Mouse (Mus musculus): Measurements from ENCODE around the gene Tpra1. TPM values are rescaled to one million over a fixed set of nuclear protein-coding genes. Genes with fewer than 3 reads are reported as not detected.

Tpra1 gene
- polyA plus RNA-seq (2015; fragmentation: Nextera tagmentation; extraction: Ambion mirVana), result 88.1 and 91.7 TPM in 2 replicates

DNA sequence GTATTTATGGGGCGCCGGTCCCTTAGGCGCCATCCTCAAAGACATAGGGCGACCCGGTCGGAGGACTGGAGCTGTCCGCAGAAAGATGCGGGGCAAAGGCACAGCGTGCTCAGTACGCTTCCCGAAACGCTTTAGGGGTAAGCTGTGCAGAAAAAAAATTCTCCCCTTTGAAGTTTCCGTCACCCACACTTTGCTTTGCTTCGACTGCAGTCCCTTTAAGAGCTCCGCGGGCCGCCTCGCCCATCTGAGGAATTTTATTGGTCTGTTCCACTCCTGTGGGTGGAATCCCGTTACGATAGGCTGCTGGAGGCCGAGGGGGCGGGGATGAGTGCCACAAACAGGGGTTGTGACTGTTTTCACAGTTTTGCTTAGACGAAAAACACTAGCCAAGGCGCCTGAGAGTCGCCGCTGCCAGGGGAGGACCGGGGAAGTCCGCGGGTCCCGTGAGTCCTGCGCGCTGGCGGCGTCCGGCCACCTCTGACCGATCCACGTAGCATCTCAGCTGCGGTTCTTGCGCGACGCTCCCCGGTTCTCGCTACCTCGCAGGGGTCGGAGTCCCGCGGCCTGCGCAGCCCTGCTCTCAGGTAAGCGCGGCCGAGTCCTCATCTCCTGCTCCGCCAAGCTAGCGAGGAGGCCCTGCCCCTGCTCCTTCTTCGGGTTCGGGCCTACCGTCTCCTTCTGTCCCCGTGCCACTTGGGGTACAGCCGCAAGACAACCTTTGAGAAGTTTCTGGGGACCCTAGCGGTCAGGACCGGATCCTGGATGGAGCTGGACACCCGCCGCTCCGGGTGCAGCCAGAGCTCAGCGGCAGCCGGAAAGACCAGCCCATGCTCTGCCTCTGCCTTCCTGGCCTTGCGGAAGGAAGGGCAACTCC lies at the start of gene Tpra1:
TSS of gene Tpra1 (plus strand) at position 305 of the 874 bp plus-strand sequence.
- H3K36me3 ChIP-seq, result no peaks in the 10 kb centered on the region
- peak within 1 kb of the TSS; percentile 77 for H3K4me3 ChIP-seq (replicated peaks)
- peak; percentile 91 for ATAC-seq (ENCODE audit: low FRiP score)
- H3K9me3 ChIP-seq (replicated peaks), result no peaks in the 10 kb centered on the region
- H3K4me1 ChIP-seq, result peaks cover 55% of the 10 kb centered on the region
- H3K27me3 ChIP-seq (replicated peaks), result no peaks in the 10 kb centered on the region
- peak within 1 kb of the TSS; percentile 77 for H3K9ac ChIP-seq (replicated peaks)
- H3K27ac ChIP-seq (replicated peaks), result peak within 1 kb of the TSS; percentile 92
- under 1% methylated on average over 66 of the region's 66 CpGs for WGBS
- H3K4me2 ChIP-seq, result peak within 1 kb of the TSS; percentile 99

DNA sequence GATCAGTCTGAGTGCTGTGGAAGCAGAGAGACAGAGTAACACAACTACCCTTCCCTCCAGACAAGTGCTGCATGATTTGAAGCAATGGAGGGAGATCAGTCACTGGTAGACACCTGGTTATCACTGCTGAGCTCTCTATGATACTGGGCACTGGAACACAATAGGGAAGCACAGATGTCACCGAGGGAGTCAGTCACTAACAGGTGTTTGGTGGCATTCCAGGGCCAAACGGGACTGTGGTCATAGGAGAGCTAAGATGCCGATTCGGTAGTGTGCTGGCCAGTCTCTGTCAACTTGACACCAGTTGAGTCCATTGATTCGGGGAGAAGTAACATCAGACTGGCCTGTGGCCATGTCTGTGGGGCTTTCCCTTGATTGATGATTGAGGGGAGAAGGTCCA lies 47.5 kb upstream of the Tpra1 start:
- ATAC-seq (ENCODE audit: low FRiP score), result no peak
- no peaks in the 10 kb centered on the region for H3K27me3 ChIP-seq (replicated peaks)
- peaks cover 59% of the 10 kb centered on the region for H3K36me3 ChIP-seq
- peaks cover 18% of the 10 kb centered on the region for H3K4me1 ChIP-seq
- H3K27ac ChIP-seq (replicated peaks), result no peak overlapping the region
- no peak overlapping the region for H3K4me3 ChIP-seq (replicated peaks)
- WGBS, result 82% methylated on average over 5 of the region's 5 CpGs
- no peak overlapping the region for H3K9ac ChIP-seq (replicated peaks)
- H3K4me2 ChIP-seq, result no peak overlapping the region
- H3K9me3 ChIP-seq (replicated peaks), result no peaks in the 10 kb centered on the region

GRCm38 (mm10) chr6:88855636-88856035 lies 46.4 kb upstream of the Tpra1 start:
- Histone ChIP-seq H3K4me2 (no peak overlapping the region), H3K36me3 (peaks cover 63% of the 10 kb centered on the region), H3K27ac (replicated peaks) (no peak overlapping the region), H3K4me3 (replicated peaks) (no peak overlapping the region), H3K4me1 (peaks cover 18% of the 10 kb centered on the region), H3K9ac (replicated peaks) (no peak overlapping the region), H3K27me3 (replicated peaks) (no peaks in the 10 kb centered on the region), H3K9me3 (replicated peaks) (no peaks in the 10 kb centered on the region)
- ATAC-seq (ENCODE audit: low FRiP score), result no peak
- WGBS, result 19% methylated on average over 5 of the region's 5 CpGs

GRCm38 (mm10) chr6:88857249-88857648 lies 44.8 kb upstream of the Tpra1 start:
- 40% methylated on average over 9 of the region's 9 CpGs for WGBS
- H3K36me3 ChIP-seq, result peaks cover 67% of the 10 kb centered on the region

DNA sequence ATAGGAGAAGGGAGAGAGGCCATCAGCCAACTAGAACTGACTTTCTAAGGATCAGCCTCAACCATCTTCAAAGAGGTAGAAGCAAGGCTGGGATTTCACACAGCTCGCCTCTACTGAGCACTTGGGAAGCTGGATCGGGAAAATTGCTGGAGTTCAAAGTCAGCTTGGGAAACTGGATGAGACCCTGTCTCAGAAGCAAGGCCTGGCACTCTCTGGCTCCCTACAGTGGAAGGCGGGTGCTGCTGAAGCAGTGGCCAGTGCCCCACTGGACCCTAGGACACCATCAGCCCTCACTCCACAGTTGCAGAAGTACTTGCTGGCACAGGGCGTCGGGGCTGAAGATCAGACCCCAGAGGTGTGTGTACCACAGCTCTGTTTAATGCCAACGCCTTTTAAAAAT lies 44.2 kb upstream of the Tpra1 start:
- H3K9me3 ChIP-seq (replicated peaks), result no peaks in the 10 kb centered on the region
- ATAC-seq (ENCODE audit: low FRiP score), result no peak
- no peak overlapping the region for H3K27ac ChIP-seq (replicated peaks)
- H3K9ac ChIP-seq (replicated peaks), result no peak overlapping the region
- H3K4me3 ChIP-seq (replicated peaks), result no peak overlapping the region
- peaks cover 15% of the 10 kb centered on the region for H3K4me1 ChIP-seq
- no peak overlapping the region for H3K4me2 ChIP-seq
- no peaks in the 10 kb centered on the region for H3K27me3 ChIP-seq (replicated peaks)
- peaks cover 69% of the 10 kb centered on the region for H3K36me3 ChIP-seq
- WGBS, result 83% methylated on average over 6 of the region's 6 CpGs

More at GRCm38 (mm10) chr6:88857249-88857648, 44.8 kb upstream of the Tpra1 start:
- Histone ChIP-seq H3K27ac (replicated peaks) (no peak overlapping the region), H3K4me2 (no peak overlapping the region), H3K9ac (replicated peaks) (no peak overlapping the region), H3K27me3 (replicated peaks) (no peaks in the 10 kb centered on the region), H3K9me3 (replicated peaks) (no peaks in the 10 kb centered on the region), H3K4me3 (replicated peaks) (no peak overlapping the region), H3K4me1 (peaks cover 18% of the 10 kb centered on the region)
- no peak for ATAC-seq (ENCODE audit: low FRiP score)

- H3K9me3 ChIP-seq (replicated peaks), result no peaks in the 10 kb centered on the region
- no peak overlapping the region for H3K9ac ChIP-seq (replicated peaks)
- no peak overlapping the region for H3K4me2 ChIP-seq
- peaks cover 74% of the 10 kb centered on the region for H3K36me3 ChIP-seq
- H3K4me3 ChIP-seq (replicated peaks), result no peak overlapping the region
- no peak for ATAC-seq (ENCODE audit: low FRiP score)
- WGBS, result 50% methylated on average over 7 of the region's 7 CpGs
- H3K27me3 ChIP-seq (replicated peaks), result no peaks in the 10 kb centered on the region
- peaks cover 15% of the 10 kb centered on the region for H3K4me1 ChIP-seq
- H3K27ac ChIP-seq (replicated peaks), result 0 out of 2 replicates have a peak overlapping the region, but pooled peaks have one; percentile 35
These were observed 43.7 kb upstream of the Tpra1 start for GRCm38 (mm10) chr6:88858341-88858740.

GRCm38 (mm10) chr6:88860914-88861313 lies 41.1 kb upstream of the Tpra1 start:
- peaks cover 5% of the 10 kb centered on the region for H3K4me1 ChIP-seq
- no peak overlapping the region for H3K9ac ChIP-seq (replicated peaks)
- no peak overlapping the region for H3K4me2 ChIP-seq
- H3K27ac ChIP-seq (replicated peaks), result no peak overlapping the region
- 20% methylated on average over 2 of the region's 2 CpGs for WGBS
- ATAC-seq (ENCODE audit: low FRiP score), result no peak
- H3K9me3 ChIP-seq (replicated peaks), result no peaks in the 10 kb centered on the region
- no peaks in the 10 kb centered on the region for H3K27me3 ChIP-seq (replicated peaks)
- H3K4me3 ChIP-seq (replicated peaks), result no peak overlapping the region
- peaks cover 73% of the 10 kb centered on the region for H3K36me3 ChIP-seq

DNA sequence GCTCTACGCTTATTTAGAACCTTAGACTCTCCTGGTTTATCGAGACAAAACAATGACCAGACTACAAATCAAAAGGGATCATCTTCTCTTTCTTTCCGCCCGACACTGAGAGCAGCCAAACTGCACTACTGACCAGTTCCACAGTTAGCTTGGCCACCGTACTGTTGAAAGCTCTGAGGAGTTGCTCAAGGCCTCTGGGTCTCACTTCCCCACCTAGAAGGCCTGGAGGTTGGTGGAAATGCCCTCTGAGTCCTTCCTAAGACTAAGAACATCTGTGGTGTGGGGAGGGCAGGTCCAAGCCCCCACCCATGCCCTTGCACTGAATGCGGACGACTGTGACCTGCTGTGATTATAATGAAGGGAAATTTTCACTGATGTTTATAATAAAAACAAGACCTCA lies 36.3 kb upstream of the Tpra1 start:
- H3K27me3 ChIP-seq (replicated peaks), result no peaks in the 10 kb centered on the region
- no peak for ATAC-seq (ENCODE audit: low FRiP score)
- WGBS, result 85% methylated on average over 7 of the region's 7 CpGs
- peaks cover 25% of the 10 kb centered on the region for H3K4me1 ChIP-seq
- no peak overlapping the region for H3K4me3 ChIP-seq (replicated peaks)
- peaks cover 41% of the 10 kb centered on the region for H3K36me3 ChIP-seq
- no peaks in the 10 kb centered on the region for H3K9me3 ChIP-seq (replicated peaks)
- H3K27ac ChIP-seq (replicated peaks), result no peak overlapping the region
- no peak overlapping the region for H3K4me2 ChIP-seq
- H3K9ac ChIP-seq (replicated peaks), result no peak overlapping the region

- Histone ChIP-seq H3K4me3 (replicated peaks) (no peak overlapping the region), H3K36me3 (peaks cover 7% of the 10 kb centered on the region), H3K27me3 (replicated peaks) (no peaks in the 10 kb centered on the region), H3K4me2 (no peak overlapping the region), H3K27ac (replicated peaks) (no peak overlapping the region), H3K9ac (replicated peaks) (no peak overlapping the region), H3K4me1 (peaks cover 52% of the 10 kb centered on the region), H3K9me3 (replicated peaks) (no peaks in the 10 kb centered on the region)
- 73% methylated on average over 7 of the region's 7 CpGs for WGBS
- ATAC-seq (ENCODE audit: low FRiP score), result no peak
These were observed 32.6 kb upstream of the Tpra1 start for GRCm38 (mm10) chr6:88869459-88869858.

GRCm38 (mm10) chr6:88870594-88870993 lies 31.5 kb upstream of the Tpra1 start:
- H3K4me2 ChIP-seq, result peak overlapping the region; percentile 81

DNA sequence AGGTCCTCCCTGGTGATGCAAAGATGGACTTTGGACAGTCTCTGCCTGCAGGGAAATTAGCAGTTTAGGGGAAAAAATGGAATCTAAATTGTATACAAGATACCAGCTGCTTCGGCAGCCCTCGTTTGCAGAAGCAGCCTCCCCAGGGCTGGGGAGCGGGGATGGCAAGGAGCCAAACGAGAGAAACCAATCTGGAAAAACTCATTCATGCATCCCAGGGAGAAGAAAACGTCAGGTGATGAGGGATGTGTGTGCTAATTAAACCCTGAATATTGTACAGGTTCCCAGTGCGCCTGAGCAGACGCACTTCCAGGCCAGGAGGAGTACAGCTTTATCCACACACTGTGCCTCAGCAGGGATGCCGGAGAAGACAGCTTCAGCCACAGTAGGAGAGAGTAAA lies 30.5 kb upstream of the Tpra1 start:
- H3K4me3 ChIP-seq (replicated peaks), result peak overlapping the region; percentile 86
- H3K27me3 ChIP-seq (replicated peaks), result no peaks in the 10 kb centered on the region
- no peaks in the 10 kb centered on the region for H3K9me3 ChIP-seq (replicated peaks)
- peak overlapping the region; percentile 81 for H3K4me2 ChIP-seq
- peak overlapping the region; percentile 97 for H3K27ac ChIP-seq (replicated peaks)
- ATAC-seq (ENCODE audit: low FRiP score), result peak; percentile 3; the same call in 1 of the 2 replicates
- H3K36me3 ChIP-seq, result no peaks in the 10 kb centered on the region; the same call in 1 of the 2 replicates
- no peak overlapping the region; the same call in 1 of the 2 replicates for H3K9ac ChIP-seq (replicated peaks)
- peaks cover 56% of the 10 kb centered on the region for H3K4me1 ChIP-seq
- 20% methylated on average over 8 of the region's 8 CpGs for WGBS

More at GRCm38 (mm10) chr6:88870594-88870993, 31.5 kb upstream of the Tpra1 start:
- Histone ChIP-seq H3K27ac (replicated peaks) (peak overlapping the region; percentile 97), H3K9ac (replicated peaks) (no peak overlapping the region), H3K27me3 (replicated peaks) (no peaks in the 10 kb centered on the region), H3K4me3 (replicated peaks) (no peak overlapping the region), H3K9me3 (replicated peaks) (no peaks in the 10 kb centered on the region), H3K4me1 (peaks cover 58% of the 10 kb centered on the region), H3K36me3 (no peaks in the 10 kb centered on the region; the same call in 1 of the 2 replicates)
- ATAC-seq (ENCODE audit: low FRiP score), result no peak
- 30% methylated on average over 4 of the region's 4 CpGs for WGBS

DNA sequence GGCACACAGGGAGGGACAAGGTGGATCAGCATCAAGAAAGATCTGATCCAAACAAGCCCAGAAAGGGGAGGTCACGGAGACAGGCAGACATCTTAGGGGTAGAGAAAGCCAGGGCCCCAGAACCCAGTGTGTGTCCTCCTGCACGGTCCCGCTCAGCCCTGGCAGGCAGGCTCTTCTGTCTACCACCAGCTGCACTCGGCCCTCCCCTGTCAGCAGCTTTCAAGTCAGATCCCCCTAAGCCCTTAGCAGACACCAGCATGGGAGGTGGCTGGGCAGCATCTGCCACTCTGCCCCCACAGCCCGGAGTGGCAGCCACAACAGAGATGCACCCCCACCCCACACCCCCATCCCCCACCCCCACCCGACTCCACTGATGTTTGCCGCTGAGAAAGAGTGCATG lies 29.2 kb upstream of the Tpra1 start:
- Histone ChIP-seq H3K4me1 (peaks cover 50% of the 10 kb centered on the region), H3K4me3 (replicated peaks) (peak overlapping the region; percentile 86), H3K27ac (replicated peaks) (peak overlapping the region; percentile 97), H3K9me3 (replicated peaks) (no peaks in the 10 kb centered on the region), H3K4me2 (peak overlapping the region; percentile 81), H3K9ac (replicated peaks) (peak overlapping the region; percentile 96), H3K27me3 (replicated peaks) (no peaks in the 10 kb centered on the region), H3K36me3 (no peaks in the 10 kb centered on the region)
- WGBS, result 27% methylated on average over 7 of the region's 7 CpGs
- ATAC-seq (ENCODE audit: low FRiP score), result no peak
